In the genomic region with DNA sequence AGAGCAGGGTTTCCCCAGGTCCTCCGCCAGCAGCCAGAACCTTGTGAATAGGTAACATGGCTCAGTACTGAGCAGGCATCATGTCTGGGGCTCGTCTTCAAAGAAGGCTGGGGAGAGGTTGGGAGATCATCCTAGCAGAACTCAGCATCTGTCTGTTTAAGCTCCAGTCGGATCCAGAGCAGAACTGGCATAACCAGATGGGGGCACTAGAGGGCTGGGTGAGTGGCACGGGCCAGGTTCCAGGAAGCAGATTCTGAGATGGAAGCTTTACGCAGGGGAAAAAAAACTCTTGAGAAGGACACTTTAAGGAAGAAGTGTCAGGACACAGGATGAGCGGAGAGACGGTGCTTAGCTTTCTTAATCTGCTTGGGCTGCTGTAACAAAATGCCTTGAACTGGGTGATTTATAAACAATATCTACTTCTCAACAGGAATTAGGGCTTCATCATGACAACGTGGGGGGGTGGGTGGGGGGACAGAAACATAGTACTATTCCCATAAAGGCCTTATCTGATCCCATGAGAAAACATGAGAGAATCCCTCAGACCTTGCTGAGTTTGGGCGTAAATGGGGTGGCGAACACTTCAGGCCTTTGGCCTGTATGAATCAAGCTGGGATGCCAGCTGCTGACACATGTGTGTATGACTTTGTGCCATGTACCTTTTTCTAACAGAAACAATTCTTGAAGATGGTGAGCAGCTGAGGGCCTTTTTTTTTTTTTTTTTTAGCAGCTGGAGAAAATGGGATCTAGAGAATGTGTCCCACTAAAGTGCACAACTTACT, we compare ENCODE assay signal across 9 mouse cellular contexts.
DNase-seq lines count a peak whose midpoint lies in the region; ATAC-seq and TF ChIP-seq lines count a peak whose summit lies in the region.
"Had no signal": no experiment of that assay in that cellular context is flagged by ENCODE, and none has a peak within 500 bp of the region (broad histone marks: within the 10 kb centered on the region; RNA-seq: fewer than 3 reads in every experiment).

No protein-coding gene starts in this region.

- ATAC-seq in lung, embryonic 14.5 days (ENCODE audit: insufficient read depth): no peak

- DNase-seq in heart, adult 11 months: peak; percentile 87
- DNase-seq in heart, postnatal 25 days (ENCODE audit: low spot score): no peak
- peak; percentile 75 for DNase-seq in urinary bladder, postnatal 14 days (ENCODE audit: low spot score)
- DNase-seq in urinary bladder, postnatal 4 days (ENCODE audit: low spot score in 2 of 2): no peak
- peak; percentile 74 to 78 for DNase-seq in cerebellum, postnatal 36 days
- peak; percentile 37 to 52 for DNase-seq in heart, postnatal 36 days
- DNase-seq in lung, embryonic 14.5 days: peak; percentile 75
- peak; percentile 6 for DNase-seq in thymus, postnatal 25 days
- DNase-seq: liver, embryonic 13.5 days had no signal

- no peaks in the 10 kb centered on the region for H3K36me3 ChIP-seq in lung, embryonic 14.5 days (ENCODE audit: insufficient read depth)
- H3K36me3 ChIP-seq: liver, embryonic 13.5 days had no signal

- TF ChIP-seq CTCF in lung, embryonic 14.5 days (IDR thresholded peaks at IDR 0.05; ENCODE audit: low read depth): peak; percentile 66

- 54% methylated on average over 10 of the region's 10 CpGs for WGBS in lung, embryonic 14.5 days

- no peak overlapping the region for H3K9ac ChIP-seq in lung, embryonic 14.5 days
- H3K9ac ChIP-seq: liver, embryonic 13.5 days had no signal

- no peaks in the 10 kb centered on the region for H3K4me1 ChIP-seq in lung, embryonic 14.5 days (ENCODE audit: insufficient read depth)
- H3K4me1 ChIP-seq: liver, embryonic 13.5 days had no signal

- intact Hi-C loops in heart, postnatal 25 days (cut with DNase I): loop anchor here (5.0 kb wide), 1 partner anchor 505 kb away; no protein-coding TSS in a partner anchor
- intact Hi-C loops in heart, postnatal 36 days (cut with DNase I): loop anchor here (2.0 kb wide), 1 partner anchor 503 kb away; no protein-coding TSS in a partner anchor

- no peaks in the 10 kb centered on the region for H3K9me3 ChIP-seq in lung, embryonic 14.5 days (ENCODE audit: low read depth, low read length)
- H3K9me3 ChIP-seq: liver, embryonic 13.5 days had no signal

- H3K4me3 ChIP-seq in lung, embryonic 14.5 days (ENCODE audit: low read depth, low read length): no peak overlapping the region
- H3K4me3 ChIP-seq: liver, embryonic 13.5 days had no signal

- H3K27me3 ChIP-seq in lung, embryonic 14.5 days (ENCODE audit: insufficient read depth, low read length): no peaks in the 10 kb centered on the region
- H3K27me3 ChIP-seq: liver, embryonic 13.5 days had no signal

- no peak overlapping the region for H3K27ac ChIP-seq in lung, embryonic 14.5 days (ENCODE audit: low read depth)
- H3K27ac ChIP-seq: liver, embryonic 13.5 days had no signal

- no peak overlapping the region for H3K4me2 ChIP-seq in lung, embryonic 14.5 days
- H3K4me2 ChIP-seq: liver, embryonic 13.5 days had no signal

Comparison
In these comparisons a context has a peak if more than half of its experiments do, and no peak if none do; other contexts are left out.
1. DNase-seq: peak in heart, adult 11 months (single experiment), urinary bladder, postnatal 14 days (single experiment), cerebellum, postnatal 36 days (2 of 2), heart, postnatal 36 days (2 of 2), lung, embryonic 14.5 days (single experiment) and thymus, postnatal 25 days (single experiment); none in heart, postnatal 25 days (single experiment) and urinary bladder, postnatal 4 days (0 of 2).